Mouse (Mus musculus): Measurements from ENCODE around the gene Olfr1134. TPM values are rescaled to one million over a fixed set of nuclear protein-coding genes. Genes with fewer than 3 reads are reported as not detected.
"Not testable (repeated sequence)": the region's sequence is repeated elsewhere in the genome, so short reads cannot be mapped to it uniquely, and the experiment has no call there.

Olfr1134 gene
- total and polyA plus RNA-seq, 3 experiments: not detected

- Histone ChIP-seq H3K36me3 (replicated peaks in 1 of 2; ENCODE audit: control insufficient read depth in 1 of 2, insufficient read depth in 1 of 2, low read length in 1 of 2) (no peaks in the 10 kb centered on the region), H3K9ac (ENCODE audit: insufficient read depth, low read depth) (no peak within 1 kb of the TSS), H3K4me2 (ENCODE audit: insufficient read depth, low read depth, poor library complexity, severe bottlenecking) (no peak within 1 kb of the TSS), H3K4me3 (replicated peaks in 1 of 3; ENCODE audit: low read depth in 2 of 3, low read length in 2 of 3, poor library complexity in 1 of 3) (no peak within 1 kb of the TSS), H3K27me3 (replicated peaks) (no peaks in the 10 kb centered on the region), H3K4me1 (ENCODE audit: control insufficient read depth in 1 of 2, insufficient read depth in 2 of 2) (no peaks in the 10 kb centered on the region), H3K27ac (ENCODE audit: insufficient read depth, low read depth) (no peak within 1 kb of the TSS), H3K9me3 (replicated peaks; ENCODE audit: low read length) (peaks cover 16% of the 10 kb centered on the region), H3K79me2 (replicated peaks; ENCODE audit: control insufficient read depth, extremely low read depth, insufficient read depth, poor library complexity, severe bottlenecking) (no peaks in the 10 kb centered on the region)
- dilution Hi-C loops (cut with MboI; ENCODE audit: extremely low pct_ligation_motif_present, extremely low pct_unique_long_range_greater_than_20kb, low sequenced_read_pairs) (no loop called here), in situ Hi-C loops (cut with MboI; ENCODE audit: low pct_ligation_motif_present, low pct_unique_long_range_greater_than_20kb, low sequenced_read_pairs) (no loop called here)
- no peak for TF ChIP-seq ETS1 (conservative IDR thresholded peaks at IDR 0.05; ENCODE audit: low read depth, low read length)
- TF ChIP-seq MYC (IDR thresholded peaks at IDR 0.05; ENCODE audit: low read depth, low read length): no peak
- TF ChIP-seq MXI1 (IDR thresholded peaks at IDR 0.05; ENCODE audit: low read depth, low read length): no peak
- TF ChIP-seq POLR2A (IDR thresholded peaks at IDR 0.05; ENCODE audit: low read depth, low read length): no peak
- no peak for TF ChIP-seq SMC3 (IDR thresholded peaks at IDR 0.05; ENCODE audit: low read depth, low read length)
- DNase-seq (ENCODE audit: extremely low read depth): no peak
Observed at GRCm38 (mm10) chr2:87637435-87637834, 20.8 kb downstream of the Olfr1134 start, which contains the start of gene Olfr1132. Olfr1132 (minus strand) TSS chr2:87637535.

- no peak for TF ChIP-seq CHD1 (IDR thresholded peaks at IDR 0.05; ENCODE audit: low read depth, low read length)
- TF ChIP-seq SMC3 (IDR thresholded peaks at IDR 0.05; ENCODE audit: low read depth, low read length): no peak
- TF ChIP-seq MAZ (IDR thresholded peaks at IDR 0.05; ENCODE audit: low read depth, low read length): no peak
- TF ChIP-seq ZKSCAN1 (IDR thresholded peaks at IDR 0.05; ENCODE audit: borderline replicate concordance, low read depth, low read length): no peak
- TF ChIP-seq ZNF384 (IDR thresholded peaks at IDR 0.05; ENCODE audit: low read depth, low read length): no peak
- Histone ChIP-seq H3K9ac (ENCODE audit: insufficient read depth, low read depth) (no peak within 1 kb of the TSS), H3K4me3 (replicated peaks in 1 of 3; ENCODE audit: low read depth in 2 of 3, low read length in 2 of 3, poor library complexity in 1 of 3) (no peak within 1 kb of the TSS), H3K27ac (ENCODE audit: insufficient read depth, low read depth) (no peak within 1 kb of the TSS), H3K9me3 (replicated peaks; ENCODE audit: low read length) (peaks cover 10% of the 10 kb centered on the region), H3K27me3 (replicated peaks) (no peaks in the 10 kb centered on the region), H3K36me3 (replicated peaks in 1 of 2; ENCODE audit: control insufficient read depth in 1 of 2, insufficient read depth in 1 of 2, low read length in 1 of 2) (no peaks in the 10 kb centered on the region), H3K79me2 (replicated peaks; ENCODE audit: control insufficient read depth, extremely low read depth, insufficient read depth, poor library complexity, severe bottlenecking) (no peaks in the 10 kb centered on the region), H3K4me2 (ENCODE audit: insufficient read depth, low read depth, poor library complexity, severe bottlenecking) (no peak within 1 kb of the TSS), H3K4me1 (ENCODE audit: control insufficient read depth in 1 of 2, insufficient read depth in 2 of 2) (no peaks in the 10 kb centered on the region)
- DNase-seq (ENCODE audit: extremely low read depth): no peak
- dilution Hi-C loops (cut with MboI; ENCODE audit: extremely low pct_ligation_motif_present, extremely low pct_unique_long_range_greater_than_20kb, low sequenced_read_pairs): no loop called here
- in situ Hi-C loops (cut with MboI; ENCODE audit: low pct_ligation_motif_present, low pct_unique_long_range_greater_than_20kb, low sequenced_read_pairs): no loop called here
Observed at GRCm38 (mm10) chr2:87626804-87627203, 31.5 kb downstream of the Olfr1134 start, which contains the start of gene Olfr1131. Olfr1131 (plus strand) TSS chr2:87627104.

GRCm38 (mm10) chr2:87605912-87606311, 52.3 kb downstream of the Olfr1134 start, which contains the start of gene Olfr1130:
Olfr1130 (plus strand) TSS chr2:87606212.
- H3K27ac ChIP-seq (ENCODE audit: insufficient read depth, low read depth); H3K27me3 ChIP-seq (replicated peaks); H3K36me3 ChIP-seq (replicated peaks in 1 of 2; ENCODE audit: control insufficient read depth in 1 of 2, insufficient read depth in 1 of 2, low read length in 1 of 2); H3K9ac ChIP-seq (ENCODE audit: insufficient read depth, low read depth); H3K4me2 ChIP-seq (ENCODE audit: insufficient read depth, low read depth, poor library complexity, severe bottlenecking); H3K4me1 ChIP-seq (ENCODE audit: control insufficient read depth in 1 of 2, insufficient read depth in 2 of 2); DNase-seq (ENCODE audit: extremely low read depth); dilution Hi-C loops (cut with MboI; ENCODE audit: extremely low pct_ligation_motif_present, extremely low pct_unique_long_range_greater_than_20kb, low sequenced_read_pairs); H3K79me2 ChIP-seq (replicated peaks; ENCODE audit: control insufficient read depth, extremely low read depth, insufficient read depth, poor library complexity, severe bottlenecking); H3K4me3 ChIP-seq (replicated peaks in 1 of 3; ENCODE audit: low read depth in 2 of 3, low read length in 2 of 3, poor library complexity in 1 of 3); in situ Hi-C loops (cut with MboI; ENCODE audit: low pct_ligation_motif_present, low pct_unique_long_range_greater_than_20kb, low sequenced_read_pairs): not testable (repeated sequence)
- peaks cover 17% of the 10 kb centered on the region for H3K9me3 ChIP-seq (replicated peaks; ENCODE audit: low read length)

Other genes starting within 250 kb of the Olfr1134 start
Only the 20 nearest of the 27 such genes appear.
- not detected in 2 replicates for gene Pramel7, start 161.4 kb downstream of the Olfr1134 start, total RNA-seq (2012; rRNA removed)
- gene Pramel7, start 161.4 kb downstream of the Olfr1134 start, total RNA-seq (2014; rRNA removed): not detected in 2 replicates
- gene Pramel7, start 161.4 kb downstream of the Olfr1134 start, polyA plus RNA-seq (2012; ENCODE audit: insufficient read length, low read depth): not detected in 2 replicates
- gene Pramel6, start 151.9 kb downstream of the Olfr1134 start, total RNA-seq (2012; rRNA removed): not detected in 2 replicates
- not detected in 2 replicates for gene Pramel6, start 151.9 kb downstream of the Olfr1134 start, total RNA-seq (2014; rRNA removed)
- gene Pramel6, start 151.9 kb downstream of the Olfr1134 start, polyA plus RNA-seq (2012; ENCODE audit: insufficient read length, low read depth): not detected in 2 replicates
- not detected in 2 replicates for gene Olfr153, start 126.7 kb downstream of the Olfr1134 start, total RNA-seq (2012; rRNA removed)
- gene Olfr153, start 126.7 kb downstream of the Olfr1134 start, total RNA-seq (2014; rRNA removed): not detected in 2 replicates
- gene Olfr153, start 126.7 kb downstream of the Olfr1134 start, polyA plus RNA-seq (2012; ENCODE audit: insufficient read length, low read depth): not detected in 2 replicates
- gene Olfr1128, start 112.9 kb downstream of the Olfr1134 start, total RNA-seq (2012; rRNA removed): not detected in 2 replicates
- gene Olfr1128, start 112.9 kb downstream of the Olfr1134 start, total RNA-seq (2014; rRNA removed): not detected in 2 replicates
- gene Olfr1128, start 112.9 kb downstream of the Olfr1134 start, polyA plus RNA-seq (2012; ENCODE audit: insufficient read length, low read depth): not detected in 2 replicates
- not detected in 2 replicates for gene Olfr1129, start 84.6 kb downstream of the Olfr1134 start, total RNA-seq (2012; rRNA removed)
- gene Olfr1129, start 84.6 kb downstream of the Olfr1134 start, total RNA-seq (2014; rRNA removed): not detected in 2 replicates
- gene Olfr1129, start 84.6 kb downstream of the Olfr1134 start, polyA plus RNA-seq (2012; ENCODE audit: insufficient read length, low read depth): 0.17 TPM in 1 of 2 replicates, not detected in the other
- gene Olfr1130, start 52.2 kb downstream of the Olfr1134 start, total RNA-seq (2012; rRNA removed): not detected in 2 replicates
- gene Olfr1130, start 52.2 kb downstream of the Olfr1134 start, total RNA-seq (2014; rRNA removed): not detected in 2 replicates
- gene Olfr1130, start 52.2 kb downstream of the Olfr1134 start, polyA plus RNA-seq (2012; ENCODE audit: insufficient read length, low read depth): not detected in 2 replicates
- gene Olfr1131, start 31.4 kb downstream of the Olfr1134 start, total RNA-seq (2012; rRNA removed): not detected in 2 replicates
- gene Olfr1131, start 31.4 kb downstream of the Olfr1134 start, total RNA-seq (2014; rRNA removed): not detected in 2 replicates
- gene Olfr1131, start 31.4 kb downstream of the Olfr1134 start, polyA plus RNA-seq (2012; ENCODE audit: insufficient read length, low read depth): not detected in 2 replicates
- not detected in 2 replicates for gene Olfr1132, start 20.9 kb downstream of the Olfr1134 start, total RNA-seq (2012; rRNA removed)
- gene Olfr1132, start 20.9 kb downstream of the Olfr1134 start, total RNA-seq (2014; rRNA removed): not detected in 2 replicates
- gene Olfr1132, start 20.9 kb downstream of the Olfr1134 start, polyA plus RNA-seq (2012; ENCODE audit: insufficient read length, low read depth): not detected in 2 replicates
- gene Olfr1133, start 11.1 kb downstream of the Olfr1134 start, total RNA-seq (2012; rRNA removed): not detected in 2 replicates
- gene Olfr1133, start 11.1 kb downstream of the Olfr1134 start, total RNA-seq (2014; rRNA removed): not detected in 2 replicates
- gene Olfr1133, start 11.1 kb downstream of the Olfr1134 start, polyA plus RNA-seq (2012; ENCODE audit: insufficient read length, low read depth): not detected in 2 replicates
- gene Olfr1135, start 15.2 kb upstream of the Olfr1134 start, total RNA-seq (2012; rRNA removed): not detected in 2 replicates
- gene Olfr1135, start 15.2 kb upstream of the Olfr1134 start, total RNA-seq (2014; rRNA removed): not detected in 2 replicates
- not detected in 2 replicates for gene Olfr1135, start 15.2 kb upstream of the Olfr1134 start, polyA plus RNA-seq (2012; ENCODE audit: insufficient read length, low read depth)
- gene Olfr1136, start 35.5 kb upstream of the Olfr1134 start, total RNA-seq (2012; rRNA removed): not detected in 2 replicates
- gene Olfr1136, start 35.5 kb upstream of the Olfr1134 start, total RNA-seq (2014; rRNA removed): not detected in 2 replicates
- gene Olfr1136, start 35.5 kb upstream of the Olfr1134 start, polyA plus RNA-seq (2012; ENCODE audit: insufficient read length, low read depth): not detected in 2 replicates
- not detected in 2 replicates for gene Olfr1137, start 54.7 kb upstream of the Olfr1134 start, total RNA-seq (2012; rRNA removed)
- not detected in 2 replicates for gene Olfr1137, start 54.7 kb upstream of the Olfr1134 start, total RNA-seq (2014; rRNA removed)
- not detected in 2 replicates for gene Olfr1137, start 54.7 kb upstream of the Olfr1134 start, polyA plus RNA-seq (2012; ENCODE audit: insufficient read length, low read depth)
- gene Olfr1138, start 81.5 kb upstream of the Olfr1134 start, total RNA-seq (2012; rRNA removed): not detected in 2 replicates
- not detected in 2 replicates for gene Olfr1138, start 81.5 kb upstream of the Olfr1134 start, total RNA-seq (2014; rRNA removed)
- not detected in 2 replicates for gene Olfr1138, start 81.5 kb upstream of the Olfr1134 start, polyA plus RNA-seq (2012; ENCODE audit: insufficient read length, low read depth)
- not detected in 2 replicates for gene Olfr1140, start 85.3 kb upstream of the Olfr1134 start, total RNA-seq (2012; rRNA removed)
- not detected in 2 replicates for gene Olfr1140, start 85.3 kb upstream of the Olfr1134 start, total RNA-seq (2014; rRNA removed)
- gene Olfr1140, start 85.3 kb upstream of the Olfr1134 start, polyA plus RNA-seq (2012; ENCODE audit: insufficient read length, low read depth): not detected in 2 replicates
- gene Olfr1141, start 95.5 kb upstream of the Olfr1134 start, total RNA-seq (2012; rRNA removed): not detected in 2 replicates
- gene Olfr1141, start 95.5 kb upstream of the Olfr1134 start, total RNA-seq (2014; rRNA removed): not detected in 2 replicates
- not detected in 2 replicates for gene Olfr1141, start 95.5 kb upstream of the Olfr1134 start, polyA plus RNA-seq (2012; ENCODE audit: insufficient read length, low read depth)
- not detected in 2 replicates for gene Olfr152, start 121.0 kb upstream of the Olfr1134 start, total RNA-seq (2012; rRNA removed)
- not detected in 2 replicates for gene Olfr152, start 121.0 kb upstream of the Olfr1134 start, total RNA-seq (2014; rRNA removed)
- not detected in 2 replicates for gene Olfr152, start 121.0 kb upstream of the Olfr1134 start, polyA plus RNA-seq (2012; ENCODE audit: insufficient read length, low read depth)
- not detected in 2 replicates for gene Olfr1143, start 142.1 kb upstream of the Olfr1134 start, total RNA-seq (2012; rRNA removed)
- not detected in 2 replicates for gene Olfr1143, start 142.1 kb upstream of the Olfr1134 start, total RNA-seq (2014; rRNA removed)
- not detected in 2 replicates for gene Olfr1143, start 142.1 kb upstream of the Olfr1134 start, polyA plus RNA-seq (2012; ENCODE audit: insufficient read length, low read depth)
- gene Olfr1145, start 151.4 kb upstream of the Olfr1134 start, total RNA-seq (2012; rRNA removed): not detected in 2 replicates
- not detected in 2 replicates for gene Olfr1145, start 151.4 kb upstream of the Olfr1134 start, total RNA-seq (2014; rRNA removed)
- not detected in 2 replicates for gene Olfr1145, start 151.4 kb upstream of the Olfr1134 start, polyA plus RNA-seq (2012; ENCODE audit: insufficient read length, low read depth)
- gene Olfr1148, start 172.1 kb upstream of the Olfr1134 start, total RNA-seq (2012; rRNA removed): not detected in 2 replicates
- gene Olfr1148, start 172.1 kb upstream of the Olfr1134 start, total RNA-seq (2014; rRNA removed): not detected in 2 replicates
- gene Olfr1148, start 172.1 kb upstream of the Olfr1134 start, polyA plus RNA-seq (2012; ENCODE audit: insufficient read length, low read depth): not detected in 2 replicates
- not detected in 2 replicates for gene Olfr1150-ps1, start 185.5 kb upstream of the Olfr1134 start, total RNA-seq (2012; rRNA removed)
- not detected in 2 replicates for gene Olfr1150-ps1, start 185.5 kb upstream of the Olfr1134 start, total RNA-seq (2014; rRNA removed)
- gene Olfr1150-ps1, start 185.5 kb upstream of the Olfr1134 start, polyA plus RNA-seq (2012; ENCODE audit: insufficient read length, low read depth): not detected in 2 replicates